Mouse (Mus musculus) left cerebral cortex, postnatal 14 days (tissue): ENCODE data around the gene Gm20388. TPM values are rescaled to one million over a fixed set of nuclear protein-coding genes. Genes with fewer than 3 reads are reported as not detected.

ENCODE experiments used
- DNase-seq, 2 experiments: peaks; one replicate each; pipeline ENCODE4 v3.0.0; 2021 to 2022; ENCODE audit warnings: low spot score in 2 of 2, mixed read lengths in 1 of 2
- intact Hi-C: fragments of 180-260 bp; cut with DNase I; formaldehyde crosslinking; loops from one replicate; pipeline ENCODE4 v1.15.1; 2025
- total RNA-seq, 2 experiments: library from RNA; stranded (reverse); gene quantifications; 2 replicates each; pipeline ENCODE4 v1.2.3; 2021

Gene Gm20388
- total RNA-seq, 2 experiments from 2014 or later, result 2.8 to 7.3 TPM

DNA sequence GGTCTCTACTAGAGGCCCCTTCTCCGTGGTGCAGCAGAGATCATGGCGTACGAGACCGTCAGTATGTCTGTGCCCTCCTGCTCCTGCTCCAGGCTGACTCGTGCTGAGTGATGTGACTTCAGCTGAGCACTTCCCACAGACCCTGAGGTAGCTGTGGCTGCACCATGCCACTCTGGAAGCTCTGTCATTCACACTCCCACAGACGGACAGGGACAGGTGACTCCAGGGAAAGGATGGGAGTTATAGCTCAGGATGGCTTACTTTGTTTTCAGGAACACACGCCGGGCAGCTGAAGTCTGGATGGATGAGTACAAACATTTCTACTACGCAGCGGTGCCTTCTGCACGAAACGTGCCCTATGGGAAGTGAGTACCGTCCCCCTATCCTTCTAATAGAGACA is 4425.7 kb downstream of the Gm20388 start:
- intact Hi-C loops, result no loop called here
- DNase-seq, result no peak

DNA sequence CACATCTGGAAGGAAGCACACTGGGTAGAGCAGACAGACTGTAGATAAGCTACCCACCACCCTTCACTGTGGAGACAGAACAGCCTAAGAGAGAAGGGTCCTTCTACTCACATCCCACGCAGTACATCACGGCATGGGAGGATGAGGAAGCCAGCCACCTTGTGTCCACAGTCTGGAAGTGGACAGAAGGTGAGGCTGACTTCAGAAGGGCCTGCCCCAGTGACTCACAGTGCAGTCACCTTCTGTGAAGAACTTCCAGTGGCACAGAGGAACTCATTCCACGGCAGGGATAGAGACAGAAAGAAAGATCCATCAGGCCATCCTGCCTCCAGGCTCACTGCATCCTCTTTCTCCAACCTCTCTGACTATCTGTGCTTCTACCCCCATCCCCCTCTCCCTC is 4429.1 kb downstream of the Gm20388 start:
- intact Hi-C loops, result loop anchor here (10.0 kb wide), 1 partner anchor 415 kb away; no protein-coding TSS in a partner anchor
- no peak for DNase-seq

DNA sequence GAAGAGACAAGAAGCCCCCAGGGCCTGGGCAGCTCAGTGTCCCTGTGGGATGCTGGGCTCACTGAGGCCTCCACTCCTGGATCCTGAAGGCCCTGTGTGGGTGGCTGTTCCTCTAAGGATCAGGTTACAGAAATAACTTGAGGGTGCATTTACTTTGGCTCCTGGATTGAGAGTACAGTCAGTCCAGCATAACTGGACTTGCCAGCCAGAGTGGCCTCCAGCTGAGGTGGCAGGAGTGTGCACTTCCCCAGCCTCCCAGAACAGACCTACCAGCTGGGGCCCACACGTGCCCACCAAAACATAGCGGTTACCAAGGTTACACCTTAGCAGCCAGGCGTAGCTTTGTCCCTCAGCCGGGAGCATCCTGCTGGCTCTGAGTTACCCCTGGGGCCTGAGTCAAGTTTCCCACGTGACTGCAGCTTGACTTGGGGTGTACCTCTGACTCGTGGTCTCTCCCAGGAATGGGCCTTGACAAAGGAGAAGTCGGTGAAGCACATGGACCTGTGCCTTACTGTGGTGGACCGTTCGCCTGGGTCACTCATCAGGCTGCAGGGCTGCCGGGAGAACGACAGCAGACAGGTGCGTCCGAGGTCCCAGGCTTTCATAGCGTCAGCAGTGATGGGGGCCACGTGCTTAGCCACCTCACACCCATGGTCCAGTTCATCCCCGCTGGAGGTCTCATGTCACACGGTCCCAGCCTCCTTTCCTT is 4429.9 kb downstream of the Gm20388 start:
- intact Hi-C loops, result loop anchor here (10.0 kb wide), 1 partner anchor 416 kb away; no protein-coding TSS in a partner anchor
- DNase-seq, result no peak

DNA sequence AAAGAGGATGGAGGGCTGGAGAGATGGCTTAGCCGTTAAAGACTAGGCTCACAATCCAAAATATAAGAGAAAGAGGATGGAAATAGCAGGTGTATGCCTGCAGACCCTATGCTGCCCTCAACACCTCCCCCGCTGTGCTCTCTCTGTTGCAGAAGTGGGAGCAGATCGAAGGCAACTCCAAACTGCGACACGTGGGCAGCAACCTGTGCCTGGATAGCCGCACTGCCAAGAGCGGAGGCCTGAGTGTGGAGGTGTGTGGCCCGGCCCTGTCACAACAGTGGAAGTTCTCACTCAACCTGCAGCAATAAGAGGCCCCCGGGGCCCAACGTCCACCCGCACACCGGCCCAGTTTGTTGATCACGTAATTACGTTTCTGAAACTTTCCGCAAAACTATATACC is 4432.5 kb downstream of the Gm20388 start:
- intact Hi-C loops, result loop anchor here (10.0 kb wide), 1 partner anchor 418 kb away; no protein-coding TSS in a partner anchor
- DNase-seq, result no peak

DNA sequence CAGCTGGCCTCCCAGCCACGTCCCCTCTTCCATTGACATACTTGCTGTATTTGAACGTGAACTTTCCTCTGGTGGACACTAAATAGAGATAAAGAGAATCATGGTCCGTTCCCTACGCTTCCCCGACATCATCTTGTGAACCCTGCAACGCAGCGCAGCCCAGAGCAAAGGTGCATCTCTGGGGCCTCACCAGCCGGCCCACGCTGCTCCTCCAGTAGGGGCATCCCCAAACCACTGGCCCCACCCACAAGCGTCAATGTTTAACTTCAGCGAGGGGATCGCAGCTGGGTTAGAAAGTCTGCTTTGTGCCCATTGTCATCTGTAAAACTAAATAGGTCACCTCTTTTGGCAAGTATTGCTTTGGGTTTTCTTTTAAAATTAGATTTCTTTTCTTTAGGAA is 4433.4 kb downstream of the Gm20388 start:
- intact Hi-C loops, result loop anchor here (10.0 kb wide), 1 partner anchor 419 kb away; no protein-coding TSS in a partner anchor
- DNase-seq, result no peak

DNA sequence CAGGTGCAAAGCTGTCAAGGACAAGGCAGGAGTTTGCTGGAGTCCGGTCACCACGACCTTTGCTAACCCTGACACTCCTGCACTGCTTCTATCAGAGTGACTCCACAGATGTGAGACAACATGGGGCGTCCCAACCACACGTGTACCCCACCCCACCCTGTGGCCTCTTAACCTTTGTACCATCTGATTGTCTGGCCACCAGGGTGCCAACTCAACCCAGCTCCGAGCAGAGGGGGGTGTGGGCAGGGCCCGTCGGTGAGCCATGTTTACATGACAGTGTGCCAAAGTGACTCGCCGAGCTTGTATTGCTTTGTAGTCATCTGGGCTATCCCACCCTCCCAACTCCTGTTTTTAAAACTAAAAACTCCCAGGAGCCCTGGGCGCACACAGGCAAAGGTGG is 4434.5 kb downstream of the Gm20388 start:
- DNase-seq, result no peak
- intact Hi-C loops, result loop anchor here (5.0 to 10.0 kb wide), 2 partner anchors 113 to 420 kb away; partner anchors contain the start of gene Galnt2

DNA sequence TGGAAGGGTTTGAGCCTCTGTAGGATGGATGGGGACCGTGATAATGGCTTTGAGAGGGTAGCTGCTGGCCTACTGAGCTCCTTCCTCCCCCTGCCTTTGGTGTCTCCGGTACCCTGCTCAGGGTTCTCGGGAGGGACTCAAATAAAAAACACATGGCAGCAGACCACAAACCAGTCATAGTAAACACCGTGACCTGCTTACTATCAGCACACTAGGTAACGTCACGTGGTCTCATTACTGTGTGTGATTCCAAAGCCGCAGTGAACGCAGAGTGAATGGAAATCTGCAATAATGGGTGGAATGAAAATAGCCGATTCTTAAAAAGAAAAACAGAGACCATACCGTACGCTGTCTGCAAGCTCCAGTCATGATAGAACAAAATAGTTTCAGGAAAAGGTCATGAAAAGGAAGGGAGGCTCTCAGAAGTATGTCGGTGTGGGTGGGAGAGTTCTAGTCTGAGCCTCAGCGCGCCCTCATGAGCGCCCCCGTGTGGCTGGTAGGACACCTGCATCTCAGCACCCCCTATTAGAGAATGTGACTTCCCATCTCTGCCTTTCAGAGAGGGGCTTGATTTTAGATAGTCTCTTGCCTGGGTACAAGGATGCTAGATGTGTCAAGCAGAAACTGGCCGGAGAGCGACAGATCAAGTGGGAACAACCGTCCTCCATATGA is 4436.3 kb downstream of the Gm20388 start:
- intact Hi-C loops, result loop anchor here (5.0 to 10.0 kb wide), 2 partner anchors 115 to 422 kb away; partner anchors contain the start of gene Galnt2
- peak; percentile 56 to 71 for DNase-seq

DNA sequence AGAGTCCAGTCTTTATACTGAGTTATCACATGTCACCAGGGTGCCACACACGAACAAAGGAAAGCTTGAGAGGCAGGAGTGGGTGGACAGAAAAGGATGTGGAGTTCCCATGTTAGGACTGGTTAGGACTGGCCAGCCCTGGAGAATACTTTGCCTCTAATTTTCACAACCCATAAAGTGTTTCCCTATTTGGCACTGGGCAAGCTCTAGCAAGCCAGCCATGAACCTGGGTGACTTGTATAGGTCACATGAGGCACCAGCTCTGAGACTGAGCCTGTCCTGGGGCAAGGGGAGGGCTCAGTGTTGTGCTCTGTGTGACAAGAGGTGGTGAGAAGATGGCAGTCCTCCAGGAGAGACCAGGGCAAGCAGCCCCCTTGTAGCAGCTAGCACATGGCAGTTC is 4437.4 kb downstream of the Gm20388 start:
- DNase-seq, result no peak
- intact Hi-C loops, result loop anchor here (5.0 to 10.0 kb wide), 2 partner anchors 116 to 423 kb away; partner anchors contain the start of gene Galnt2

DNA sequence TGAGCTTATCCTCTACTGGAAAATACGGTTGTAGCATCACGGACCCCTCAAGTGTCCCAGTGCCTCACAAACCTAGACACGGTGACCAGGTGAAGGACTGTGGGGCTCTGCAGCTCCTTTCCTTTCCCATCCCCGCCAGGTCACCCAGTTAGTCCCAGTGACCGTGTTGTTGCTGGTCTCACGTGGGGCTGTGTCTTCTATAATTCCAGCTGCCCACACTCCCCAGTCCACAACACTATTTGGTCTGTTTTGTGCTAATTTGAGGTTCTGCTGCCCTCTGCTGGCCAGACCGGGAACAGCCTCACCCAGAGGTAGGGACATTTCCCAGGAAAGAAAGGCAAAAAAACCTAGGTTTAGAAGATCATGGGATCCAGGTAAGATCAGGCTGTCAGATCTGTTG is 4439.0 kb downstream of the Gm20388 start:
- DNase-seq, result peak; percentile 85 to 90
- intact Hi-C loops, result loop anchor here (1.0 to 10.0 kb wide), 4 partner anchors 117 to 425 kb away; partner anchors contain the start of gene Galnt2

DNA sequence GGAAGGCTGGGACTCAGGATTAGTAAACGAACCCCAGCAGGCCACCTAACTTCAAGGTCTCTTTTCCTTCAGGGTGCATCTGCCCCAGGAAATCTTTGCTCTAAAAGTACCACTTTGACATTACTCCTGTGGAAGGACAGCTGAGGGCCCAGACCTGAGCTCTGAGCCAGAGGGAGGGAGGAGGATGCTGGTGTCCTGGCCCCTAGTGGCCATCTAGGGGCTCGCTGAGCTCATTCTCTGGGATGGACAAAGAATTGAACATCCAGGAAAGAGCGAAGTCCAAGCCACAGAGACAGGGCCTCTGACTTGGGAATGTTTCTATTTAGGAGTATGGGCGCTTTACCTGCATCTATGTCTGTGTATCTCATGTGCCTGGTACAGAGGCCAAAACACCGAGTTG is 4441.0 kb downstream of the Gm20388 start:
- no peak for DNase-seq
- intact Hi-C loops, result loop anchor here (5.0 kb wide), 1 partner anchor 319 kb away; no protein-coding TSS in a partner anchor

DNA sequence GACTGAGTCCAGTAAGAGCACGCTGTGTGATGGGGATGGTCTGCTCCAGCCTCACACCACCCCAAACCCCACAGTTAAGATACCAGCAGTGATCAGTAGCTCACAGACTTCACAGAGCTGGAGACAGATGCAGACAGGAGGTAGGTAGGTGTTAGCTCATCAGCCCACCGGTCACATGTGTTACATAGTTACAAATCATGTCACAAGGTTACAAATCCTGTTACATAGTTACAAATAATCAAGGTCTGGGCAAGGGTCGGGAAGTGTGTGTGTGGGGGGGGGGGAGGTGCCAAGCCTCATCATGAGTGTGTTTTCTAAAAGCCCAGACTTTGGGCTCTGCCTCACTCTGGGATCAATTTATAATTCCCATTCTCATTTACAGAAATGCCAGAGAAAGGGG is 4450.3 kb downstream of the Gm20388 start:
- DNase-seq, result no peak
- intact Hi-C loops, result no loop called here

DNA sequence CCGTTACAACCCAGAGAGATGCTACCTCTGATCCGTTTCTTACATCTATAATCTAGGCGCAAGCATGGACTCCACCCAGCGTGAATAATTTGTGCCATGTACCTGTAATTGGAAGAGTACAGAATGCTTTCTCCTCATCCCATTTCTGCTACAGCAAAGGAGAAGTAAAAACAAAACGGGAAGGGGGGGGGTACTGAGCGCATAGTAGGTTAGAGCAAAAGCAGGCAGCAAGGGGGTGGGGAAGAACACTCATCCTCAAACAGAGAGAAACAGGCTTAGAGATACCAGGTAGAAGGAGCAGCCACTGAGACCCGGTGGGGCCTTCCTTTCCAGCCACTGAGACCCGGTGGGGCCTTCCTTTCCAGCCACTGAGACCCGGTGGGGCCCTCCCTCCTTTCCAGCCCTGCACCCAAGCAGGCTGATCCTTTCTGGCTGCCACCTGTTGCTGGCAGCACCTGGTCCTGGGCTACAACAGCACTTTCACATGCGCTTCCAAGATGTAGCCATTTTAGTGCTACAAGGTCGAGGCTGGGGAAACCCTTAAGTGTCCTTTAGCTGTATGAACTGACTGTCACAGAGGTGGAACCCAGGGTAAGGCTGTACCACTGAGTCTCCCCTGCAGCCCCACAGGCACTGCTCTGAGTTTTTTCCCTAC is 4451.3 kb downstream of the Gm20388 start:
- intact Hi-C loops, result no loop called here
- no peak for DNase-seq

DNA sequence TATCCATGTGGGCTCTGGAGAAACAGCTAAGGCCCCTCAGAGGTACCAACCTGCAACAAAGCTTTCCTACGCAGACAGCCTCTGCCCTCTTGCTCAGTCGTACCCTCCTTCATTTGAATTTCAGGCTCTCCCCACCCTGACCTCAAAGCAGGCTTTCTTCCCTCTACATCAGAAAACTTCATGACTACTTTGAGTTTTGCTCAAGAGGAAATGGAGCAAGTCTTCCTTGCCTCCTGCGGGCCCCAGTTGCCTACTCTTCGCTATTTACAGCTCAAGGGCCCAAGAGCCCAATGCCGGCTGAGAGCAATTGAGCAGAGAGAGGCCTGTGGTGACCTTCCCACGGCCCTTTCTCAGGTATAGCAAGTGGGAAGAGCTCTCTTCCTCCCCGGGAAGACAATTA is 4451.9 kb downstream of the Gm20388 start:
- intact Hi-C loops, result no loop called here
- no peak for DNase-seq

DNA sequence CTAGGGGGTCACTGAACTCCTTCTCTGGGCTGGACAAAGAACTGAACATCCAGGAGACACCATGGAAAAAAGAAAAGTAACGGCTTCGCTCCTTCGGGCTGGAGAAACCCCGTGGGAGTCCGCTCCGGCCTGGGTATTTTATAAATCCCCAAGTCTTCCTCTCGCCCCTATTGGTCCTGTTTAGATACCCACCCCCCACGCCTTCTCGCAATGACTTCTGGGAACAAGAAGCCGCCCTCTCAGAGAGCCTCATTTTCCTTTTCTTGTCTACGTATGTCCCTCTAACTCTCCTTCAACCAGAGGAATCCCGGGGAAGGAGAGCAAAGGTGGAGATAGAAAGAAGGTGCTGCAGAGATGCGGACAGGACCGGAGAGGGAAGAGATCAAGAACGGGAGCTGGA is 4452.7 kb downstream of the Gm20388 start:
- no peak for DNase-seq
- intact Hi-C loops, result no loop called here

DNA sequence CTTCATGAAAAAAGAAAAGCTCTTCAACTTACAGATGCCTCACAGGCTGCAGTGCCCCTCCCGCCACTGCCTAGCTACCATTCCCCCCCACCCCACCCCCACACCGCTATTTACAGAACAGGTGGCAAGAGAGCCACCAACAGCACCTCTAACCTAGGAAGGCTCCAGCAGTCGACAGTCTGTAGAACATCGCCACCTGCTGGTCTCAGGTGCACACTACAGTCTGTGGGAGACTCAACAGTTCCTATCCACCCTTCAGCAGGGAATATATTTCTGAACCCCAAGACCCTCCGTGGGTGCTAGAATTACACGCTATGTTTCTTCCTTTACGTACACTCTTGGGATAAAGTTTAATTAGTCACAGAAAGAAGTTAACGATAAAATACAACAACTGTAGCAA is 4457.6 kb downstream of the Gm20388 start:
- peak in 1 of 2 experiments; percentile 82 for DNase-seq
- intact Hi-C loops, result no loop called here

DNA sequence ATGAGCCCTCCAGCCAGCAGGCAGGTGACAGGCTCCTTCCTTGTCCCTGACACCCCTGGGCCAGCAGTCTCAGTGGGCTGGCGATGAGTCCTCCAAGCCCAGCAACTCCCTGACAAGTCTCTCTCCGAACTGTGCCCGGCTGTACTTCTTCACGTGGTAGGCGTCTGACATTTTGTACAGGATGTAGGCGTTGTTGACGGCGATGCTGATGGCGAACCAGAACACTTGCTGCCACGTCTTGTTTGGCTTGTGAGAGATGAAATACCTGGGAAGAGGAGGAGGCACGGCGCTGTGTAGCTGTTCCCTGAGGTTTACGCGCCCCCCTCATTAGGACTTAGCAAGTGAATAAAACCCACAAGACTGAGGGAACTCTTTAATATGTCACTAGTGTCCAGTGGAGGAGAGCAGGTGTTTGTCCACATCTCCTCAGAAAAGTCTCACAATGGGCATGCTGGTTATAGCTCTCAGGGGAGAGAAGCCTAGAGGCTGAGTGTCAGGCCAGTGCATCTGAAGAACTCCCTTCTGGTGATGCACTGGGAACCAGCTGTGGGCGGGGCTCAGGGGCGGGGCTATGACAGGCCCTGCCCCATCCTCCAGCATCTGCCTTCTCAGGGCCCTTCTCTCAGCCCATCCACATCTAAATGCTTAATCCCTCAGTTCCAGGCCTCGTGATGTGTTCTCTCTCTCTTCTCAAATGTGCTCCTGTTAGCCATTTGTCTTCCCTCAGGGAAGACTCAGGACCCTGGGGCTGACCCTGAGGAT is 4460.0 kb downstream of the Gm20388 start:
- DNase-seq, result peak in 1 of 2 experiments; percentile 24
- intact Hi-C loops, result no loop called here

DNA sequence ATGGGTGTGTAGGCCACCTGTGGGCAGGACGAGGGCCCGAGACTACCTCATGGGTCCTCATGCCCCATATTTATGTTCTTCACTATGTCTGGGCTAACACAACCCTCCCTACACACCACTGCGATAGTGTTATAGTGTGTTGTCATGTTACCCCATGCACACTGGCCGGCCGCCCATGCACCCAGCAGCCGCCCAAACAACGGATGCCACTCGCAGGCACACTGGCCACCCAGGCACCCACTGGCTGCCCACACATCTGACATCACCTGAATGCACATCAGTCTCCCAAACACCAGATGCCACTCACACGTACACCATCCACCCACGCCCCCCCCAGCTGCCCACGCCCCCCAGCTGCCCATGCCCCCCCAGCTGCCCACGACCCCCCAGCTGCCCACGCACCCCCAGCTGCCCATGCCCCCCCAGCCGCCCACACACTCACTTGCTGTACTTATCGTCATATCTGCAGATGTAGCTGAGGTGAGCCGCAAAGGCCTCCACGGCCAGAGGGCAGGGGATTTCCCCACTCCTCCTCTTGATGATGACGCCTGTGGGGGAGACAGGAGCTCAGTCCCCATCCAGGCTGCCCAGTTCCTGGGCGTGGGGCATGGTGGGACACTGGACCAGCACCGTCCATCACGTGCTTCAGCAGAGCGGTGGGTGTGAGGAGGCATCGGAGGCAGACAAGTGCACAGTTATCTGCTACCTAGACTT is 4460.9 kb downstream of the Gm20388 start:
- no peak for DNase-seq
- intact Hi-C loops, result no loop called here

DNA sequence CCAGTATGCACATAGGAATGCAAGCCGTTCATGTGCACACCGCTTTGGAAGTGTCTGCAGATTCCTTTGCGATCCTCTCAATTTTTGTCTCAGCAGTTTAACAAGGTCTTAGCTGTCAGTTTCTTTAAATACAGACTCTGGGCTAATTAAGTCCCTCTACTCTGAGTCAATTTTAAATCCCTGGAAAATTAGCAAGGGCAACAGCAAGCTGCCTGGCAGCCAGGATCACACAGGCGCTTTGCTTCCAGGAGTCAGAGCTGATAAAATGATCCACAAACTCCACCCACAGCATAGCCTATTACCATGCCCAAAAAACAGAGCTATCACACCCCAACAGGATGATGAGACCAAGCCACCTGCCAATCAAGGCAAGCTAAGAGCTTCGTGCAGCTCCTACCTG is 4463.1 kb downstream of the Gm20388 start:
- intact Hi-C loops, result no loop called here
- no peak for DNase-seq

DNA sequence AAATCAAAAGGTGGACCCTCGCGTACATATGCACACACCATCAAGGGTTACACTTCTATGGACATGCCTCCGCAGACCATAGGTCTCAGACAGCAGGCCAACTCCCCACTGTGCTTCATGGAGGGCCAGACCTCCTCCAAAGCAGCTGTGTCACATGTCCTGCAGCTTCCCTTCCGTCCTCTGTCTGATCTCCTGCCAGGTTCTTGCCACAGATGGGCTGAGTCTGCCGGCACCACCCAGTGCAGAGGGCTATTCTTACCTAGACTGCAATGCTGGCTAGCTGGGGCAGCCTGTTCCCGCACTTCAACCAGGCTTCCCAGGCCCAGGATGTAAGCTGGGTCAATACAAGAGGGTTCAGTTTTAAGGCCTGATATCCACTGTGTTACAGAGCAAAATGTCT is 4464.5 kb downstream of the Gm20388 start:
- no peak for DNase-seq
- intact Hi-C loops, result no loop called here
